Mouse (Mus musculus) liver, adult 2 months (tissue): ENCODE data around the gene Dnaja3.

Source experiments
- CTCF ChIP-seq: fragments of 200-500 bp; IDR thresholded peaks from 2 replicates; pipeline ENCODE4 v1.5.1; 2011; ENCODE audit warnings: low read depth, low read length, control low read depth
- POLR2A ChIP-seq: fragments of 200-500 bp; IDR thresholded peaks from 2 replicates; pipeline ENCODE4 v1.6.1; 2011; ENCODE audit warnings: low read length, control low read depth; ENCODE audit not compliant: insufficient read depth; ENCODE audit errors: extremely low read depth

GRCm38 (mm10) chr16:4661605-4662004 lies 21.8 kb downstream of the Dnaja3 start:
- TF ChIP-seq CTCF = no peak
- no peak for TF ChIP-seq POLR2A
